Mouse (Mus musculus): Measurements from ENCODE around the gene Zfr2. TPM values are rescaled to one million over a fixed set of nuclear protein-coding genes. Genes with fewer than 3 reads are reported as not detected.

Zfr2 gene
- polyA plus RNA-seq, 1 experiment from 2014 or later = 25.1 TPM

GRCm38 (mm10) chr10:81266211-81267105 is 33.5 kb downstream of the Zfr2 start, which contains the start of the genes Mrpl54 and Apba3:
Mrpl54 (minus strand) TSS chr10:81266934.
Apba3 (plus strand) TSS chr10:81266960.
- Histone ChIP-seq H3K4me2 (ENCODE audit: low read depth, low read length) (peak within 1 kb of the TSS; percentile 78), H3K9ac (replicated peaks; ENCODE audit: low read depth, low read length) (peak within 1 kb of the TSS; percentile 79), H3K27me3 (ENCODE audit: control insufficient read depth, insufficient read depth, low read length) (no peaks in the 10 kb centered on the region), H3K9me3 (ENCODE audit: control insufficient read depth, low read length) (no peaks in the 10 kb centered on the region), H3K4me3 (ENCODE audit: low read depth, low read length) (peak within 1 kb of the TSS; percentile 71), H3K4me1 (ENCODE audit: control insufficient read depth, insufficient read depth, low read length) (peaks cover 15% of the 10 kb centered on the region; the same call in 1 of the 2 replicates), H3K36me3 (ENCODE audit: control insufficient read depth, insufficient read depth, low read length) (peaks cover 26% of the 10 kb centered on the region), H3K27ac (ENCODE audit: low read depth, low read length) (peak within 1 kb of the TSS; percentile 88)
- peak; percentile 92 for ATAC-seq (ENCODE audit: low read depth)
- WGBS = under 1% methylated on average over 48 of the region's 48 CpGs

- no peaks in the 10 kb centered on the region for H3K27me3 ChIP-seq (ENCODE audit: control insufficient read depth, insufficient read depth, low read length)
- H3K27ac ChIP-seq (ENCODE audit: low read depth, low read length) = no peak overlapping the region
- H3K9ac ChIP-seq (replicated peaks; ENCODE audit: low read depth, low read length) = peak overlapping the region; percentile 76
- peaks cover 15% of the 10 kb centered on the region; the same call in 1 of the 2 replicates for H3K4me1 ChIP-seq (ENCODE audit: control insufficient read depth, insufficient read depth, low read length)
- ATAC-seq (ENCODE audit: low read depth) = peak; percentile 64; the same call in 1 of the 2 replicates
- peak overlapping the region; percentile 78 for H3K4me2 ChIP-seq (ENCODE audit: low read depth, low read length)
- H3K4me3 ChIP-seq (ENCODE audit: low read depth, low read length) = peak overlapping the region; percentile 66
- WGBS = 4% methylated on average over 23 of the region's 23 CpGs
- H3K36me3 ChIP-seq (ENCODE audit: control insufficient read depth, insufficient read depth, low read length) = peaks cover 26% of the 10 kb centered on the region
- no peaks in the 10 kb centered on the region for H3K9me3 ChIP-seq (ENCODE audit: control insufficient read depth, low read length)
Observed at GRCm38 (mm10) chr10:81268056-81268455, 35.1 kb downstream of the Zfr2 start.

- ATAC-seq (ENCODE audit: low read depth) = no peak
- H3K9me3 ChIP-seq (ENCODE audit: control insufficient read depth, low read length) = no peaks in the 10 kb centered on the region
- H3K4me3 ChIP-seq (ENCODE audit: low read depth, low read length) = peak overlapping the region; percentile 66
- H3K9ac ChIP-seq (replicated peaks; ENCODE audit: low read depth, low read length) = peak overlapping the region; percentile 76
- H3K36me3 ChIP-seq (ENCODE audit: control insufficient read depth, insufficient read depth, low read length) = peaks cover 26% of the 10 kb centered on the region
- H3K27me3 ChIP-seq (ENCODE audit: control insufficient read depth, insufficient read depth, low read length) = no peaks in the 10 kb centered on the region
- 83% methylated on average over 16 of the region's 16 CpGs for WGBS
- no peak overlapping the region for H3K27ac ChIP-seq (ENCODE audit: low read depth, low read length)
- H3K4me2 ChIP-seq (ENCODE audit: low read depth, low read length) = peak overlapping the region; percentile 78
- H3K4me1 ChIP-seq (ENCODE audit: control insufficient read depth, insufficient read depth, low read length) = peaks cover 15% of the 10 kb centered on the region; the same call in 1 of the 2 replicates
Observed at GRCm38 (mm10) chr10:81268643-81269412, 35.9 kb downstream of the Zfr2 start.

- no peak overlapping the region for H3K9ac ChIP-seq (replicated peaks; ENCODE audit: low read depth, low read length)
- H3K27me3 ChIP-seq (ENCODE audit: control insufficient read depth, insufficient read depth, low read length) = no peaks in the 10 kb centered on the region
- H3K36me3 ChIP-seq (ENCODE audit: control insufficient read depth, insufficient read depth, low read length) = peaks cover 15% of the 10 kb centered on the region; the same call in 1 of the 2 replicates
- no peak overlapping the region for H3K4me3 ChIP-seq (ENCODE audit: low read depth, low read length)
- H3K4me2 ChIP-seq (ENCODE audit: low read depth, low read length) = no peak overlapping the region
- peaks cover 6% of the 10 kb centered on the region; the same call in 1 of the 2 replicates for H3K4me1 ChIP-seq (ENCODE audit: control insufficient read depth, insufficient read depth, low read length)
- ATAC-seq (ENCODE audit: low read depth) = no peak
- H3K27ac ChIP-seq (ENCODE audit: low read depth, low read length) = no peak overlapping the region
- no peaks in the 10 kb centered on the region for H3K9me3 ChIP-seq (ENCODE audit: control insufficient read depth, low read length)
- 92% methylated on average over 21 of the region's 21 CpGs for WGBS
Observed at GRCm38 (mm10) chr10:81272356-81272755, 39.4 kb downstream of the Zfr2 start.

- Histone ChIP-seq H3K27ac (ENCODE audit: low read depth, low read length) (no peak overlapping the region), H3K4me1 (ENCODE audit: control insufficient read depth, insufficient read depth, low read length) (peaks cover 2% of the 10 kb centered on the region; the same call in 1 of the 2 replicates), H3K9me3 (ENCODE audit: control insufficient read depth, low read length) (no peaks in the 10 kb centered on the region), H3K4me2 (ENCODE audit: low read depth, low read length) (no peak overlapping the region), H3K9ac (replicated peaks; ENCODE audit: low read depth, low read length) (no peak overlapping the region), H3K4me3 (ENCODE audit: low read depth, low read length) (no peak overlapping the region), H3K27me3 (ENCODE audit: control insufficient read depth, insufficient read depth, low read length) (no peaks in the 10 kb centered on the region), H3K36me3 (ENCODE audit: control insufficient read depth, insufficient read depth, low read length) (peaks cover 15% of the 10 kb centered on the region; the same call in 1 of the 2 replicates)
- ATAC-seq (ENCODE audit: low read depth) = no peak
- WGBS = 96% methylated on average over 19 of the region's 19 CpGs
Observed at GRCm38 (mm10) chr10:81273842-81274241, 40.9 kb downstream of the Zfr2 start.

- no peak for ATAC-seq (ENCODE audit: low read depth)
- 80% methylated on average over 22 of the region's 22 CpGs for WGBS
- Histone ChIP-seq H3K9me3 (ENCODE audit: control insufficient read depth, low read length) (no peaks in the 10 kb centered on the region), H3K27ac (ENCODE audit: low read depth, low read length) (no peak overlapping the region), H3K36me3 (ENCODE audit: control insufficient read depth, insufficient read depth, low read length) (peaks cover 8% of the 10 kb centered on the region; the same call in 1 of the 2 replicates), H3K4me3 (ENCODE audit: low read depth, low read length) (no peak overlapping the region), H3K9ac (replicated peaks; ENCODE audit: low read depth, low read length) (no peak overlapping the region), H3K27me3 (ENCODE audit: control insufficient read depth, insufficient read depth, low read length) (no peaks in the 10 kb centered on the region), H3K4me2 (ENCODE audit: low read depth, low read length) (no peak overlapping the region), H3K4me1 (ENCODE audit: control insufficient read depth, insufficient read depth, low read length) (no peaks in the 10 kb centered on the region)
Observed at GRCm38 (mm10) chr10:81277676-81278075, 44.7 kb downstream of the Zfr2 start.

GRCm38 (mm10) chr10:81279496-81279895 is 46.5 kb downstream of the Zfr2 start:
- Histone ChIP-seq H3K4me1 (ENCODE audit: control insufficient read depth, insufficient read depth, low read length) (no peaks in the 10 kb centered on the region), H3K4me2 (ENCODE audit: low read depth, low read length) (no peak overlapping the region), H3K27me3 (ENCODE audit: control insufficient read depth, insufficient read depth, low read length) (peaks cover 3% of the 10 kb centered on the region; the same call in 1 of the 2 replicates), H3K9me3 (ENCODE audit: control insufficient read depth, low read length) (no peaks in the 10 kb centered on the region), H3K4me3 (ENCODE audit: low read depth, low read length) (no peak overlapping the region), H3K9ac (replicated peaks; ENCODE audit: low read depth, low read length) (no peak overlapping the region), H3K27ac (ENCODE audit: low read depth, low read length) (no peak overlapping the region), H3K36me3 (ENCODE audit: control insufficient read depth, insufficient read depth, low read length) (no peaks in the 10 kb centered on the region)
- WGBS = 24% methylated on average over 10 of the region's 10 CpGs
- ATAC-seq (ENCODE audit: low read depth) = no peak

GRCm38 (mm10) chr10:81284189-81284588 is 51.2 kb downstream of the Zfr2 start:
- H3K36me3 ChIP-seq (ENCODE audit: control insufficient read depth, insufficient read depth, low read length) = no peaks in the 10 kb centered on the region
- WGBS = 54% methylated on average over 6 of the region's 6 CpGs
- 0 out of 2 replicates have a peak, but pooled peaks cover 3% of the 10 kb centered on the region for H3K4me1 ChIP-seq (ENCODE audit: control insufficient read depth, insufficient read depth, low read length)
- H3K9me3 ChIP-seq (ENCODE audit: control insufficient read depth, low read length) = no peaks in the 10 kb centered on the region
- H3K27ac ChIP-seq (ENCODE audit: low read depth, low read length) = no peak overlapping the region
- H3K27me3 ChIP-seq (ENCODE audit: control insufficient read depth, insufficient read depth, low read length) = peaks cover 3% of the 10 kb centered on the region
- no peak overlapping the region for H3K9ac ChIP-seq (replicated peaks; ENCODE audit: low read depth, low read length)
- ATAC-seq (ENCODE audit: low read depth) = no peak
- H3K4me3 ChIP-seq (ENCODE audit: low read depth, low read length) = no peak overlapping the region
- H3K4me2 ChIP-seq (ENCODE audit: low read depth, low read length) = no peak overlapping the region
